Mouse (Mus musculus): ENCODE results near the gene Xirp1. TPM values are rescaled to one million over a fixed set of nuclear protein-coding genes. Genes with fewer than 3 reads are reported as not detected.
"Not testable (repeated sequence)": the region's sequence is repeated elsewhere in the genome, so short reads cannot be mapped to it uniquely, and the experiment has no call there.

The Xirp1 gene
- polyA plus RNA-seq, 3 experiments from 2014 or later: not detected

DNA sequence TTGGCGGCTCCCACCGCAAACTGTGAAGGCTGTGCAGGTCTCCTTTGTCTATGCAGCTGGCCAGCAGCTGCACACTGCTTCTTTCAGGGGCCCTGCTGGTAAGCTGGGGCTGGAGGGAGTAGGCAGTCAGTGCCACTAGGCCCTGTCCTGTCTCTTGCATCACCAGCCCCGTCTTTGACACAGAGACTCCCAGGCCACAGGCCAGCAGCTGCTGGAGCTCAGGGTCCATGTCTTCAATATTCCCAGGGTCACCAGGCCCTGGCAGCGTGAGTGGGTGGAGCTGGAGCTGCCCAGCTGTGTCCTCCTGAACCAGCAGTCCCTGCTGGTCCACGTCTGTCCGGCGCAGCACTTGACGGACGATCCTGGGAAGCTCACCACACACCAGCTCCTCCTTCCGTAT, 6.4 kb downstream of the Xirp1 start:
- no peak for ATAC-seq

DNA sequence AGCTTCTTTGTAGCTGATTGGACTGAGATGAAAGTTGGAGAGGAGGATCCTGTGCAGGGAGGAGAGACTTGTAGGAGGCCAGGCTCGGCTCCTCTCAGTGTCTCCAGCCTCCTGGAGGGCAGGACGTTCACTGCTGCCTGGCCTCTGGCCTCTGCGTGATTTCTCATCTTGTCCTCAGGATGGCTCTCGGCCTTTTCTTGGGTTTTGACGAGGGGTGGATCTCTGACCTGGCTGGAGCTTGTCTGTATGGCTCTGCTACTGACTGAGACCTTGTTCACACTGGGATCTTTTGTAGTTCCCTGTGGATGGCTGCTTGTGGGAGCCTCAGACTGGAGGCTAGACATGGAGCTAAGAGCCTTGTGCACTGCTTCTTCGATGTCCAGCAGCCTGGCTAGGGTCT, 8.6 kb downstream of the Xirp1 start:
- ATAC-seq: no peak

DNA sequence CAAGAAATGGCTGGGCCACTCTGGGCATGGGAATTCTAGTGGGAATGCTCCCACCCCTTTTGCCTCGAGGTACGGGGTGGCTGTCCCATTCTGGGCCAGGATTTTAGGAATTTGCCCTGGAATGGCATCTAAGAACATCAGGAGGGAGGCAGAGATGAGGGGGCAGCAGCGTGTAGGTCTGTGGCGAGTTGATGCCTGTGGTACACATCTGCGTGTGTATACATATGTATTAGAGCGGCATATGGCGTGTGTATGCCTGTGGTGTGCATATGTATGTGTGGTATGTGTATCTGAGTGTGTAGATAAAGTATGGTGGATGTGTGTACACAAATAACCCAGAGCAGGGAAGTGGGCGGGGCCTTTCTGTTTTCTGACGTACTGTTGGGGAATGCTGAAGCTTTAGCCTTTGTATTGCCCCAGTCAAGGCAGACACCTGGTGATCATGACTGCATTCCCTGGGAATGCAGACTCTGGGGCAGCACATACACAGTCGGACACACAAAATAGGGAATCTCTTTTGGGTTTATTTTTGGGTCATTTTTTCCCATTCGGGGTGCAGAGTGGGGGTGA, 10.1 kb downstream of the Xirp1 start:
- ATAC-seq: no peak

DNA sequence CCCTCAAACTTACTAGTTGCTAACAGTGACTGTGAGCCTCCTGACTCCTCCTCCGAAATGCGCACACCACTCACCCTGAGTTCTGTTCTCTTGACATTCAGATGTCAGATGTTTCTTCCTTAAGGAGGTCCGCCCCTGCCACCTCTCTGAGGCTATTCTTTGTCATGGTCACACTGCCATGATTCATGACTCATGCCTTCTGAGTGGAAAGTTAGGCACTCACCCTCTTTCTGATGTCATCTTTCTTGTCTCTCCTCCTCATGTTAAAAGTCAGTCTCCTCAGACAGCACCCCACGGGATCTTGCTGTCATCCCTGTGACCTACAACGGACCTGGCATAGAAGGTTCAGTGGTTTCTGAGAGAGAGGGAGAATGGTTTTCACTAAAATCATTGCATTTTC, 10.6 kb downstream of the Xirp1 start:
- no peak for ATAC-seq

- not testable (repeated sequence) for ATAC-seq
Measured at GRCm38 (mm10) chr9:120012161-120012560, 11.2 kb downstream of the Xirp1 start.

- ATAC-seq: peak; percentile 42
Measured at GRCm38 (mm10) chr9:120011533-120011932, 11.9 kb downstream of the Xirp1 start.

- ATAC-seq: peak; percentile 97
Measured at GRCm38 (mm10) chr9:120010781-120011511, 12.5 kb downstream of the Xirp1 start.

- no peak for ATAC-seq
Measured at GRCm38 (mm10) chr9:120009871-120010270, 13.5 kb downstream of the Xirp1 start.

- ATAC-seq: no peak
Measured at GRCm38 (mm10) chr9:120009226-120009841, 14.1 kb downstream of the Xirp1 start.

GRCm38 (mm10) chr9:120007833-120008232, 15.6 kb downstream of the Xirp1 start:
- ATAC-seq: no peak

- no peak for ATAC-seq
Measured at GRCm38 (mm10) chr9:120005936-120006335, 17.5 kb downstream of the Xirp1 start.

DNA sequence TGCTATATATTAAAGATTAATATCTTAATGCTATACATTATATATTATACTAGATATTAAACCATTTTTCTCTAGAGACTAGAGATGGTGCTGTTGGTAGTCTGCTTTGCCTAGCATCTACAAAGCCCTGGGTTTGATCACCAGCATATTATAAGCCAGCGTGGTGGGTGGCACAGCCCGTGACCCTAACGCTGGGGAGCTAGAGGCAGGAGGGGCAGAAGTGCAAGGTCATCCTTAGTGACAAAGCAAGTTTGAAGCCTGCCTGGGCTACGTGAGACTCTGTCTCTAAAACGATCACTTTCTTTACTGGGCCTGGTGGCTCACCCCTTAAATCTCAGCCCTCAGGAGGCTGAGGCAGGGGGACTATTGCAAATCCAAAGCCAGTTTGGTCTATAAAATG, 20.5 kb downstream of the Xirp1 start:
- ATAC-seq: no peak

DNA sequence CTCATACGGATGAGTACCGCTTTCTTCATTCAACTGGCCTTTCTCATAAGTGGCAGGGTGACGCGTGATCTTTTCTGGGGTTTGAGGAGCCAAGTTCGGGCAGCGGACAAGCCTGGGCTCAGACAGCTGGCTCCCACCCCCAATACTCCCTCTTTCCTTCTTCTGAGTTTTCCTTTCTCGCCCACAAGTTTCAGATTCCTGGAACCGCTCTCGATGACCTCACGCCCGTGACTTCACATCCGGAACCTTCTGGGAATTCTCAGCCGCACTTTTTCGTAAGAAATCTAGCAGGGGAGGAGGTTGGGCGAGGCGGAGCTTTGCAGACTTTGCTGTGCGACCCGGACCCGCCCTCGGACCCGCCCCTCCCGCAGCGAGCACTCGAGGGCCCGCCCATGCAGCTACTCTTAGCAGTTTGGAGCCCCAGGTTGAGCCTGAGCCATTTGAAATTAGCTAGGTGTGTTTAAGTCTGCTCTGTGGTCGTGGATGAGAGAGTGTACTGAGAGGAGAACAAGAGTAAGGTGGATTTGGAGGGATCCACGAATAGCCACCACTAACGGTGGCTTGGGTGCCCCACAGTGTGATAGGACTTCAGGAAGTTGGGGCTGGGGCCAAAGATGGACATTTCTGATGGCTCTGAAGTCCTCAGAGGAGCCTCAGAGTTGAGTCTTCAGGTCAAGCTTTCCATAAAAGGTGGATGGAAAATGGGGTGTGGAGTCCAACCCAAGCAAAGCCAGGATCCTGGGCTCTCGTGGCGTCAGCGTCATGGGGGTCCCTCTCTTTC, 21.3 kb downstream of the Xirp1 start:
- peak; percentile 90 for ATAC-seq

DNA sequence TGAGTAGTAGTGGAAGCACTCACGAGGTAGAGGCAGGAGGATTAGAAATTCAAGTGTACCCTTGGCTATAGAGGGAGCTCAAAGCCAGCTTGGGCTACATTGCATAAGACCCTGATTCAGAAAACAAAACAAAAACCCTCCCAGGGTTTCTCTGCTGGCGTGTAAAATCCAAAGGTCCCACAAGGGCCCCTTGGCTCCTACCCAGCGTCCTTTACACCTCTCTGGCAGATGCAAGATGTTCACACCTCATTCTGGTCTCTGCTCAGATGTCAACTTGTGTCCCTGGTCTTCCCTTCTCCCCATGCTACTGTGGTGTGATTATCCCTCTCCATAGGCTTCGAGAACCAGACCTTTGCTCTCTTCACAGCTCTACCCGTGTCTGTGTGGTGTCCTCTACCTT, 22.6 kb downstream of the Xirp1 start:
- ATAC-seq: no peak

DNA sequence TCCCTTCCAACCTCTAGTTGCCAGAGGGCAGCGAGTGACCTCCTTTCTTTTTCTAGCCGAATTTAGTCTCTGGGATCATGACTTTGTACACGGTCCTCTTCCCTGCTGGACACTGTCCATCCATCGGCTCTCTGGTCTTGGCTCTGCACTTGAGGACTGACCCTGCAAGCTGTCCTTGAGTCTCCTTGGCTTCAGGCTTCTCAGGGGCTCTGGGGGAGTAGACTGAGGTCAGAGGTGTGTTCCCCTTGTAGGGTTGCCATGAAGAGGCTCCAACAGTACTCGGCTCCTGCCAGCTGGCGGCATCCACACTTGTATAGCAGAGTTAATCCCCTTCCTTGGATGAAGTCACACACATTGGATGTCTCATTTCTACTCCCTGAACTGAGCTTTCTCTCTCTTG, 23.8 kb downstream of the Xirp1 start:
- ATAC-seq: no peak

GRCm38 (mm10) chr9:119998776-119999175, 24.6 kb downstream of the Xirp1 start:
- ATAC-seq: no peak

DNA sequence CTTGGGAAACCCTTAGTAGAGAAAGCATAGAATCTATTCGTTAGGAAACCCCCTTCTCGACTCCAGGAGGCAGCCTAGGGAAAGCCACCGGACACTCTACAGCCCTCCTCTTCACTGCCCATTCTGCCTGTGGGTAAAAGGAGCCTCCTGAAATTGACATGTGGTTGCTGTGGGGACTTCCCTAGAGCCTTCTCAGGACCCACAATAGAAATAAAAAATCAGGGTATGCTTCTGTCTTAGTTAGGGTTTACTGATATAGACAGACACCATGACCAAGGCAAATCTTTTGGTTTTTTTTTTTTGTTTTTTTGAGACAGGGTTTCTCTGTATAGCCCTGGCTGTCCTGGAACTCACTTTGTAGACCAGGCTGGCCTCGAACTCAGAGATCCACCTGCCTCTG, 27.3 kb downstream of the Xirp1 start:
- ATAC-seq: no peak

DNA sequence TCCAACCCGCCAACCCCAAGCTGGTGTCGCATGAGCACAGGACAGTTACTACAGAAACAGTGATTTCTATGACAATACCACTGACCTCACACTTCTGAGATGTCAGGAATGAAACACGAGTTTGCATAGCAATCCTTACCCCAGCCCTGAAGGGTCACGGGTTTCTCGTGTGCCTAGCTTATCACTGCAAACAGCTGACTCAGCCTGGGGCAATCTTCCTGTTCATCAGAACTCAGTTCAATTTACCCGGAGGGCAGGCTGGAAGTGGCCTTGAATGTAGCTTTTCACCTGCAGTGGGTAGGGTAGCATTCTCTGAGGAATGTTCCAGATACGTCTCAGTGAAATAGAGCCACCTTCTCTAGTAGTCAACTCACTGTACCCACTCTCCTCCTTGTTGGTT, 29.2 kb downstream of the Xirp1 start:
- no peak for ATAC-seq

DNA sequence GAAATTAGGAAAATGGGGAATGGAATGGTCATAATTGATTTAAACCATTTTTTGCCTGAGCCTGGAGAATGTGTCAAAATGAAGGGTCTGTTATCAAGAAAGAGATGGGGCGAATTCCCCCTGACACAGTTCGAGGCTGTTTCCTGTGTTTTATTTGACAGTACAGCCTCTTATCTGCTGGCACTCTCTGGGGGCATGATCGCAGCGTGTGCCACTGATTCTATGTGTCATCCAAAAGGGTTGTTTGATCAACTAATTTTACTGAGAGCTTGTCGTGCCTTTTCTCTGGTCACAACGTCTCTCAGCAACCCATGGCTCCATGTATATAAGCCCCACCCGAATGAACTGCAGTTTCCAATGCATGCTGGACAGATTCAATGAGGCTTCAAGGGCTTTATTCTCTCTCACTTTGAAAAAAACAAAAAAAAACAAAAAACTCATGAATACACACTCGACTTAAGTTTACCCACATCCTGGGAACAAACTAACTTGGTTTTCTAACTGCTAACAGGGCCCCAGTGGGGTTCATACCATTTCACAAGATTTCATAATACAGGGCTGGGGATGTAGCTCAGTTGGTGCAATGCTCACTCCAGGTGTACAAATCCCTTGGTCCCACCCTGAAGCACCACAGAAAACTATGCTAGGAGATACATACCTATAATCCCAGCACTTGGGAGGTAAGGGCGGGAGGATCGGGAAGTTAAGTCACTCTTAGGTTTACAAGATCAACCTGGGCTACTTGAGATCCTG, 30.1 kb downstream of the Xirp1 start:
- ATAC-seq: no peak

- no peak for ATAC-seq
Measured at GRCm38 (mm10) chr9:119991310-119991709, 32.1 kb downstream of the Xirp1 start.

GRCm38 (mm10) chr9:119988304-119988703, 35.1 kb downstream of the Xirp1 start:
- peak; percentile 83 for ATAC-seq

DNA sequence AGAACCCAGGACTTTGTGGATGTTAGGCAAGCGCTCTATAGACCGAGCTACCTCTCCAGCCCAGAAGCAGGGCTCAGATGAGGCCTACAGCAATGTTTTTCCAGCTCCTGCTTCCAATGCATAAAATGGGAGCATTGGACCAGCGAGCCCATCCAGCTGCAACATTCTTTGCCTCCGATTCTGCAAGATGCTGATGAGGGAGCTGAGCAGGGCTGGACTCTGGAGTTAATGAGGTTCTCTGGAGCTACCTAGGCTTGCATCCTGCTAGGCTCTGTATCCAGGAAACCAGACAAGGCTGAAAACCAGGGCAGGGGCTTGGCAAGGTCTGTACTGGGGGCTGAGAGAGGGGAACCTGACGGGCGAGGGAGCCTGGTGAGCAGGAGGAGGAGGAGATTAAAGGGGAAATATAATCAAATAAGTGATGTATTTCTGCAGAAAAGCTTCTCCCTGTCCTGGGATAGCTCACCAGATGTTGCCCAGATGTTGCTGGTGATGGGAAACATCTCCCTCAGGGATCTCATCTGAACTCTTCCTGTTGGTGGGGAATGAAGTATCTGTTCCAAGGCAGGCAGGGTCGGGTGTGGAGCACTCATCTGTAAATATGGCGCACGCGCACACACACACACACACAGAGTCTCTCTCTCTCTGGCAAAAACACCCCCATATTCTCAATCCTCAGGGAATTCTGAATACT, 37.4 kb downstream of the Xirp1 start:
- ATAC-seq: no peak

All from inflammation-experienced regulatory T-cells, adult 6 months (primary cell).